1 mouse cellular context compared by ENCODE assay signal in the genomic region with DNA sequence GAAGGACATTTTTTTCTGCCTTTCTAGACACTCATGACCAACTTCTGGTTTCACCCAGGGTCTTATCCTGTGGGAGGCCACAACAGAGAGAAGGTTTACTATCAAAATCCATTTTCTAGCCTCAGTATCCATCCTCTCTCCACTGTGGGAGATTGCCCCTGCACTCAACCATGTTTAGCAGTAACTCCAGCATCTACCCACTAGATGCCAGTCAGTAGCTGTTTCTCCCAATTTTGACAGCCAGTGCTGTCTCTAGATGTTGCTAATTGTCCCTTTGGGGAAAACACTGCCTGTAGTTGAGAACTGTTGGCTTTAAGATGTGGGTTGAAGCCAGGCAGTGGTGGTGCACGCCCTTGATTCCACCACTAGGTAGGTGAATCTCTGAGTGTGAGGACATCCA.
TF ChIP-seq lines count a peak whose summit lies in the region.

No protein-coding gene starts in this region.

TF ChIP-seq in MEL, 35 proteins besides CTCF, POLR2A, EP300 and RAD21 (continued from another document):
- TF ChIP-seq NELFE (IDR thresholded peaks at IDR 0.05; ENCODE audit: low read depth, low read length) (no peak), SIN3A (IDR thresholded peaks at IDR 0.05; ENCODE audit: low read length) (no peak), MAZ (IDR thresholded peaks at IDR 0.05; ENCODE audit: low read depth, low read length) (no peak), ELF1 (IDR thresholded peaks at IDR 0.05; ENCODE audit: low read depth, low read length) (no peak), E2F4 (IDR thresholded peaks at IDR 0.05; ENCODE audit: borderline replicate concordance, low read depth, low read length) (no peak), USF2 (IDR thresholded peaks at IDR 0.05; ENCODE audit: borderline replicate concordance in 1 of 2, insufficient read depth in 1 of 2, low read depth in 1 of 2, low read length in 2 of 2) (no peak), MXI1 (IDR thresholded peaks at IDR 0.05; ENCODE audit: low read depth, low read length) (no peak)
